Mouse (Mus musculus) mouse embryonic stem cell (cell line): Measurements from ENCODE around the gene Cyp3a16.
"Not testable (repeated sequence)": the region's sequence is repeated elsewhere in the genome, so short reads cannot be mapped to it uniquely, and the experiment has no call there.

Experiments used
- in situ Hi-C, 2 experiments: fragments of 300-500 bp; cut with MboI; formaldehyde crosslinking; loops; 1 replicate in 1 of 2; 3 replicates in 1 of 2; pipeline ENCODE4 v1.14.3; 2019 to 2020; ENCODE audit warnings: low sequenced_read_pairs in 2 of 2, low pct_unique_long_range_greater_than_20kb in 1 of 2, mixed read lengths in 1 of 2; ENCODE audit not compliant: unreplicated experiment in 1 of 2

Gene Cyp3a16

DNA sequence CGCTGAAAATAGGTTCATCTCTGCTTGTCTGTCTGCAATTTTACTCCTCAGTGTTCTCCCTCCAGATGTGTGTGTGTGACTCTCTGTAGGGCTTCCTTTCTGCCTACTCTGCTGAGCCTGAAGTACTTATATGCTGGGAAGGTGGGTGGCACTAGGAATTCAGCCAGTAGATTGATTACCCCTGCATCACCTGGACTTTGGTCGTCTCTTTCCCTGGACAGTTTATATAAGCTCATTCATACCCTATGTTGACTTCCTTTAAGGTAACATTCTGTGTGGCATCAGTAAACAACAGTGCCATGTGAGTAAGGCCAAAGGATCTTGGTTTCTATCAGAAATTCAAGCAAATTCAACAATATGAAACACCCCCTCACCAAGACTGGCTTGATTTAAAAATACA, at the start of gene Cyp3a16:
Cyp3a16 (minus strand) TSS at position 101 of the 400 bp plus-strand sequence.
- in situ Hi-C loops = not testable (repeated sequence)

DNA sequence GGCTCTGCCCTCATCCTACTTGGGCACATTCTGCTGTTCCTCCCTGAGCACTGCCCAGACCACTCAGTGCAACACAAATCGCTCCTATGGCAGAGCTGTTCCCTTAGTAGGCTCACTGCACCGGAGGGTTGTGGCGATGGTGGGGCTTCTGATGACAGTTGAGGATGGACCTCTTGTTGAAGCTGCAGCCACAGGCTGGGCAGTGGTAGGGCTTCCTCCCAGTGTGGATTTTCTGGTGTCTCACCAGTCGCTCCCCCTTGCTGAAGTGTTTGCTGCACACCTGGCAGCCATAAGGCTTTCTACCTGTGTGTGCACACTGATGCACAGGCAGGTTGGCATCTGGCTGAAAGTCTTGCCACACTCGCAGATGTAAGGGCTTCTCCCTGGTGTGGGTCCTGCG, 20.8 kb upstream of the Cyp3a16 start:
- in situ Hi-C loops = no loop called here

DNA sequence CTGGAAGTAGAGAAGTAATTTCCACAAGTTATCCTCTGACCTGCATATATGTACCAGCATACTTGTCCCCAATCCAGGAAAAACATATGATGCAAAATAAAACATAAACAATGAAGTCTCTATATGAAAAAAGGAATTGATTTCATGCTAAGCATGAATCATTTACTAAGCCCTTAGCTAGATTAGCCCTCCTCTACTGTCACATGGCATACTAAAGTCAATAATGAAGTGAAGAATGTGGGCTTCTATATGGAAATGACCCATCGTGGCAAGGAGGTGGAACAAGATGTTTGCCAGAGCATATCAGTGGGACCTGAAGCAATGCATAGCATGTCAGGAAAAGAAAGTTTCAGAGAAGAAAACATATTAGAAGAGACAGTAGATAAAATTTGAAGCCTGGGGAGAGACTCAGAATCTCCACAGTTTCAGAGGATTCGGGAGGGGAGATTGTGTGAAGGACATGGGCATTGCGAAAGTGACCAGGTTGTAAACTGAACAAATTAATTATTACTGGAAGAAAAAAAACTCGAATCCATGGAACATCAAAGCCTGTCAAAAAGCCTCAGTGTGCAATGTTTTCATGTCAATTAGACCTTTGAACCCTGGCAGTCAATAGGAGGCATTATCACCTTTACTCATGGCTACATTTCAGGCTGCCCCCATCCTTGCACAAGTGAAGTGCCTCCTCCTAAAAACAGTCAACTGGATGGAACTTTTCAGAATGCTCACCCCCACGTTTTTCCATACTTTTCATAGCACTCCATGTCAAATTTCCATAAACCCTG, 5.0 kb downstream of the Cyp3a16 start:
- in situ Hi-C loops = no loop called here

DNA sequence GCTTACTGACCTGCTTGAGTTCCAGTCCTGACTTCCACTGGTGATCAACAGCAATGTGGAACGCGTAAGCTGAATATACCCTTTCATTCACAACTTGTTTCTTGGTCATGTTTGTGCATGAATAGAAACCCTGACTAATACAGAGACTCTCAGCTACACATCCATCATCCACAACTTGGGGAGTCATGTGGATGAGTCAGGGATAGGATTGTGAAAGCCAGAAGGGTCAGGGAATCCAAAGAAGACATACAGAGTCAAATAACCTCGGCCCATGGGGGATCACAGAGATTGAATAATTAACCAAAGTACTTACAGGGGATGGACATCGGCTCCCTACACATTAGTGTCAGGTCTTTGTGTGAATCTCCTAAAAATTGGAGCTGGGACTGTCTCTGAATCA, 7.2 kb downstream of the Cyp3a16 start:
- in situ Hi-C loops = no loop called here

DNA sequence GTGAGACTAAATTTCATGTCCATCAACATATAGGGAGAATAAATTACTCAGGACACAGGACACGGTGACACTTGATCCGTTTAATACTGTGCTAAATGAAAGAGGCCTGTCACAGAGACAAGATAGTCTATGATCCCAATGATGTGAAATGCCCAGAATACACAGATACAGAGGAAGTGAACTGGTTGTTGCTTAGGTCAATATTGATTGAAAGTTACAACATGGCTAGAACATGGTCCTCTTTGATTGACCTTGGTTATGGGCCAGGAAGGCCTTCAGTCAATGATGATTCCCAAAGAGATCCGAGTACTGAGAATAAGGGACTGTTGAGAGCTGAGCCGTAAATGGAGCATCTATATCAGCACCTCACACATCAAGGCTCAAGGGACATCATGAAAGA, 15.1 kb downstream of the Cyp3a16 start:
- in situ Hi-C loops = no loop called here

DNA sequence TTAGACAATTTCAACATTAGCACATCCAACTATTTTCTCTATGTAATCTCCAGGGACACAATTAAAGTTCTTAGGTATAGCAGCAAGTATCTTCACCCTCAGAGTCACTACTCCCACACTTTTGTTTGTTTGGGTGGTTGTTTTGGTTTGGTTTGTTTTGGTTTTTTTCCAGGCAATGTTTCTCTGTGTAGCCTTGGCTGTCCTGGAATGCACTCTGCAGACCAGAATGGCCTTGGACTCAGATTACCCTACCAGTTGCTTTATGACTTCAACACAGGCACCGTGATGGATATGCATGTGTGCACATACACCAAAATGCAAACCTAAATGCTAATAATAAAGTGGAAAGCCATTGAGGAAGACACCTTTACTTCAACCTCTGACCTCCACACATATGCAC, 35.8 kb downstream of the Cyp3a16 start:
- in situ Hi-C loops = no loop called here

DNA sequence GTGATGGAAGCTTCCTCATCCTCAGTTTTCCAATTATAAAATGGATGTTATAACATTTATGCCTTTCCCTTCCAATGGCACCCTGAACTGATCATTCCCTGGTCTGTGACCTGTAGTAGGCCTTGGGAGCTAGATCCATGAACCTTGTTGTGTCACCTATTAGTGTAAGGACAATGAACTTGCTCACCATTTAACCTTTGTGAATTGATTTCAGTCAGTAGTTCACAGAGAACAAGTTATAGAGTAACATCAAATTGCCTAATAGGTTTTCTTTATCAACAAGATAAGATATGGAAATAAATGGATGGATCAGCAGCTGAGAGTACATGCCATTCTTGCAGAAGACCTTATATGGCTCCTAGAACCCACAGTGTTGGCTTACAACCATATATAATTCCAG, 38.5 kb downstream of the Cyp3a16 start:
- in situ Hi-C loops = no loop called here

DNA sequence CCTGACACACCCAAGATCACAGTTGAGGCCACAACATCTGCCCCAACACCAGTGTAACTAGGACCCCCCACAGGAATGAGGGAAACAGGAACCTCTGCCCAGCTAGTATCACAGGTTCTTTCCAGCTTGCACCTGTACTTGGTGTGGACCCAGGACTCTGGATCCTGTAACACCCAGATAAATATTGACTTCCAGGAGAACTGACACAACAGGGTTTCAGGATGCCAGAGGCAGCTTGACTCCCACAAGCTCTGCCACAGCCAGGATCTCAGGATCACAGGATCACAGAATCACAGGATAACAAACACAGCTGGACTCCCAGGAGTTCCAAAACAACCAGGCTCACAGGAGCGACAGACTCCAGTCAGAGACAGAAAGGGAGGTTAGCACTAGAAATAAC, 47.2 kb downstream of the Cyp3a16 start:
- in situ Hi-C loops = no loop called here

DNA sequence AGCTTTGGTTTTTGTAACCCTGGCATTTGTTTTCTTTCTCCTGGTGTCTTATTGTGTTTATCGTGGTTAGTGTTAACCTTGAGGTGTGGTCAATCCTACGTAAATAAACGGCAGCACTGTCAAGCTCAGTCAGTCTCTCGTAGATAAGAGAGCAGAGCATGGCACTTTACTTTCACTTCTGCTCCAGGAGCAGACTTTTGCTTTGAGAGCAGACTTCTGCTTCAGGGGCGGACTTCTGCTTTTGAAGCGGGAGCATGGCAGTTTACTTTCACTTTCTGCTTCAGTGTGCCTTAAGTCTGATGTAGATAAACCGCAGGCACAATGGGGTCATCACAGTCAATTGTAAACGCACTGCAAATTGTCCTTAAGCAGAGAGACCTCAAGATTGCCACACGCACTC, 54.1 kb downstream of the Cyp3a16 start:
- in situ Hi-C loops = not testable (repeated sequence)
